Mouse (Mus musculus) embryonic facial prominence, embryonic 10.5 days (tissue): ENCODE measurements around the gene Ell2. TPM values are rescaled to one million over a fixed set of nuclear protein-coding genes. Genes with fewer than 3 reads are reported as not detected.

Experiments
- DNase-seq: peaks from one replicate; pipeline ENCODE4 v3.0.0-alpha.2; 2017; ENCODE audit warnings: low spot score
- H3K27ac ChIP-seq: fragments of 300-500 bp; sonication (generic); replicated peaks from 2 replicates; pipeline ENCODE4 v1.5.1; 2016; ENCODE audit warnings: mild to moderate bottlenecking
- H3K27me3 ChIP-seq: fragments of 300-500 bp; sonication (generic); replicated peaks from 2 replicates; pipeline ENCODE4 v1.6.1; 2016; ENCODE audit warnings: low read depth, mild to moderate bottlenecking; ENCODE audit not compliant: poor library complexity, severe bottlenecking
- H3K36me3 ChIP-seq: fragments of 300-500 bp; sonication (generic); replicated peaks from 2 replicates; pipeline ENCODE4 v1.6.1; 2016; ENCODE audit warnings: mild to moderate bottlenecking, moderate library complexity
- H3K4me1 ChIP-seq: fragments of 300-500 bp; sonication (generic); 2 replicates; pipeline ENCODE4 v1.6.1; 2016
- H3K4me3 ChIP-seq: fragments of 300-500 bp; sonication (generic); 2 replicates; pipeline ENCODE4 v1.5.1; 2016; ENCODE audit warnings: mild to moderate bottlenecking, moderate library complexity
- H3K9me3 ChIP-seq: fragments of 300-500 bp; sonication (generic); 2 replicates; pipeline ENCODE4 v1.6.1; 2016; ENCODE audit warnings: mild to moderate bottlenecking
- WGBS: fragments of 180-500 bp; shearing (Covaris S2); methylation state at CpG from one replicate; pipeline ENCODE4 v1.1.7; 2016; 5-methylcytosine and 5-hydroxymethylcytosine counted together
- polyA plus RNA-seq: library from polyadenylated mRNA; unstranded; fragments of >200 nt; fragmentation: Nextera tagmentation; extraction: Ambion mirVana; gene quantifications from 2 replicates; pipeline ENCODE4 v1.2.1, GENCODE M21; 2016

Ell2 gene
- polyA plus RNA-seq, 1 experiment from 2014 or later = 4.4 TPM

- no peaks in the 10 kb centered on the region for H3K36me3 ChIP-seq
- no peak overlapping the region for H3K4me3 ChIP-seq
- no peak overlapping the region for H3K27ac ChIP-seq
- H3K9me3 ChIP-seq = no peaks in the 10 kb centered on the region
- peaks cover 3% of the 10 kb centered on the region; the same call in 1 of the 2 replicates for H3K4me1 ChIP-seq
- no peaks in the 10 kb centered on the region for H3K27me3 ChIP-seq
- no peak for DNase-seq
- 91% methylated on average over 3 of the region's 3 CpGs for WGBS
Measured at GRCm38 (mm10) chr13:75799421-75799820, 92.9 kb downstream of the Ell2 start.

GRCm38 (mm10) chr13:75807969-75808368 is 101.4 kb downstream of the Ell2 start:
- Histone ChIP-seq H3K4me1 (no peaks in the 10 kb centered on the region), H3K9me3 (no peaks in the 10 kb centered on the region), H3K36me3 (no peaks in the 10 kb centered on the region), H3K27me3 (no peaks in the 10 kb centered on the region), H3K27ac (no peak overlapping the region), H3K4me3 (no peak overlapping the region)
- no peak for DNase-seq
- WGBS = 81% methylated on average over 1 of the region's 1 CpGs

DNA sequence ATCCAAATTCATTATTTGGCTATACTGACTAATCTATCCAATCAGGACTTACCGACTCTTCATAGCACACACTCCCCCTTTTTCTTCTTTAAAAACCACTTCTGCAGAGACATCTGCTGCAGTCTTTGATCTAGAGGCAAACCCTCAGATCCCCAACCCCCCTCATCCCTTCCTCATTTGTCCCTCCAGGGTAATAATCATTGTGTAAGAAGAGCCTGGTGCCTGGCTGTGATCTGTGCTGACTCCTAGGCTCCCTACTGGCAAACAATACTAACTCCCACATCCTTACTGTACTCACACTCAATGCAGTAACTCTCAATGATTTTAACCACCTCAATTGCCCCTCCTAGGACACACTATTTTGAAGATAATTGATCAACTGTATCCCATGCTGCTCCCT is 103.4 kb downstream of the Ell2 start:
- WGBS = 84% methylated on average over 1 of the region's 1 CpGs
- Histone ChIP-seq H3K4me1 (no peaks in the 10 kb centered on the region), H3K9me3 (no peaks in the 10 kb centered on the region), H3K27me3 (no peaks in the 10 kb centered on the region), H3K27ac (no peak overlapping the region), H3K36me3 (no peaks in the 10 kb centered on the region), H3K4me3 (no peak overlapping the region)
- no peak for DNase-seq

GRCm38 (mm10) chr13:75817183-75817582 is 110.6 kb downstream of the Ell2 start:
- H3K4me3 ChIP-seq = no peak overlapping the region
- DNase-seq = no peak
- H3K27ac ChIP-seq = no peak overlapping the region
- H3K4me1 ChIP-seq = no peaks in the 10 kb centered on the region
- no peaks in the 10 kb centered on the region for H3K9me3 ChIP-seq
- 97% methylated on average over 2 of the region's 2 CpGs for WGBS
- no peaks in the 10 kb centered on the region for H3K27me3 ChIP-seq
- no peaks in the 10 kb centered on the region for H3K36me3 ChIP-seq

DNA sequence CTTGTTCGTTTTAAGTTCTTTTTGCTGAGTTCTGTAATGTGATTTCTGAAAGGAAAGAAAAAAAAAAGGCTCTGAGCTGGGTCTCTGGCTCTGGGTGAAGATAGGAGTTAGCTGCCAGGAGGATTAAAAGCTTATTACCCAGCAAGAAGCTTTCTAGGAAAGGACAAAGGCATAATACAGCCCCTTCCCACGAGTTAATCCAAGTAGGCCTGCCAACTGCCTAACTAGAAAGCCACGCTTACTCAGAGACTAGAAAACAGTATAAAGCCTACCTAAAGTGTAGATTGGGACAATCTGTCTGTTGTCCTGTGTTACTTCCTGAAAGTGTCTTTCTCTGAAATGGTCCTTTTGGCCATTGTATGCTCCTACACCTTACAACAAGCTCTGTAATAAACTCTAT is 111.9 kb downstream of the Ell2 start:
- Histone ChIP-seq H3K9me3 (no peaks in the 10 kb centered on the region), H3K27ac (no peak overlapping the region), H3K4me3 (no peak overlapping the region), H3K27me3 (no peaks in the 10 kb centered on the region), H3K4me1 (no peaks in the 10 kb centered on the region), H3K36me3 (no peaks in the 10 kb centered on the region)
- DNase-seq = no peak
- 37% methylated on average over 3 of the region's 3 CpGs for WGBS

GRCm38 (mm10) chr13:75818945-75819706 is 112.6 kb downstream of the Ell2 start:
- Histone ChIP-seq H3K4me1 (no peaks in the 10 kb centered on the region), H3K36me3 (no peaks in the 10 kb centered on the region), H3K4me3 (no peak overlapping the region), H3K27me3 (no peaks in the 10 kb centered on the region), H3K27ac (no peak overlapping the region), H3K9me3 (no peaks in the 10 kb centered on the region)
- no peak for DNase-seq
- 75% methylated on average over 3 of the region's 3 CpGs for WGBS

- Histone ChIP-seq H3K4me1 (no peaks in the 10 kb centered on the region), H3K4me3 (no peak overlapping the region), H3K36me3 (no peaks in the 10 kb centered on the region), H3K27me3 (no peaks in the 10 kb centered on the region), H3K9me3 (no peaks in the 10 kb centered on the region), H3K27ac (no peak overlapping the region)
- no peak for DNase-seq
Measured at GRCm38 (mm10) chr13:75819898-75820297, 113.3 kb downstream of the Ell2 start.

Other genes starting within 250 kb of the Ell2 start
- 24.3 and 26.9 TPM in 2 replicates for gene Glrx, start 133.1 kb downstream of the Ell2 start, polyA plus RNA-seq
- gene Rhobtb3, start 237.2 kb downstream of the Ell2 start, polyA plus RNA-seq = 52.1 and 52.7 TPM in 2 replicates